Mouse (Mus musculus) heart, embryonic 12.5 days (tissue): Measurements from ENCODE around the gene Erbb3. TPM values are rescaled to one million over a fixed set of nuclear protein-coding genes. Genes with fewer than 3 reads are reported as not detected.
"Not testable (repeated sequence)": the region's sequence is repeated elsewhere in the genome, so short reads cannot be mapped to it uniquely, and the experiment has no call there.

Experiments used
- ATAC-seq: fragments of 200-750 bp; cut with Nextera tagmentation; 2 replicates; pipeline ENCODE4 v1.8.0; 2017; ENCODE audit warnings: moderate TSS enrichment, moderate library complexity; ENCODE audit not compliant: insufficient number of reproducible peaks, low FRiP score
- H3K27ac ChIP-seq: fragments of 300-500 bp; sonication (generic); 2 replicates; pipeline ENCODE4 v1.5.1; 2016; ENCODE audit warnings: mild to moderate bottlenecking, moderate library complexity; ENCODE audit not compliant: poor library complexity, severe bottlenecking
- H3K27me3 ChIP-seq: fragments of 300-500 bp; sonication (generic); replicated peaks from 2 replicates; pipeline ENCODE4 v1.6.1; 2016; ENCODE audit warnings: mild to moderate bottlenecking, moderate library complexity
- H3K36me3 ChIP-seq: fragments of 300-500 bp; sonication (generic); 2 replicates; pipeline ENCODE4 v1.6.1; 2016; ENCODE audit warnings: mild to moderate bottlenecking, moderate library complexity
- H3K4me1 ChIP-seq: fragments of 300-500 bp; sonication (generic); replicated peaks from 2 replicates; pipeline ENCODE4 v1.6.1; 2016; ENCODE audit warnings: mild to moderate bottlenecking
- H3K4me2 ChIP-seq: fragments of 300-500 bp; sonication (generic); 2 replicates; pipeline ENCODE4 v1.6.1; 2016; ENCODE audit warnings: mild to moderate bottlenecking, moderate library complexity
- H3K4me3 ChIP-seq: fragments of 300-500 bp; sonication (generic); 2 replicates; pipeline ENCODE4 v1.5.1; 2016; ENCODE audit warnings: mild to moderate bottlenecking
- H3K9ac ChIP-seq: fragments of 300-500 bp; sonication (generic); 2 replicates; pipeline ENCODE4 v1.6.1; 2016; ENCODE audit warnings: mild to moderate bottlenecking, moderate library complexity
- H3K9me3 ChIP-seq: fragments of 300-500 bp; sonication (generic); replicated peaks from 2 replicates; pipeline ENCODE4 v1.6.1; 2016; ENCODE audit warnings: mild to moderate bottlenecking, moderate library complexity
- WGBS: fragments of 180-500 bp; shearing (Covaris S2); methylation state at CpG from one replicate; pipeline ENCODE4 v1.1.7; 2016; 5-methylcytosine and 5-hydroxymethylcytosine counted together
- polyA plus RNA-seq: library from polyadenylated mRNA; unstranded; fragments of >200 nt; fragmentation: Nextera tagmentation; extraction: Ambion mirVana; gene quantifications from 2 replicates; pipeline ENCODE4 v1.2.1, GENCODE M21; 2016

The Erbb3 gene
- polyA plus RNA-seq, 1 experiment from 2014 or later, result 7.6 TPM

- ATAC-seq, result no peak
- H3K27ac ChIP-seq, result no peak overlapping the region
- H3K27me3 ChIP-seq, result no peaks in the 10 kb centered on the region
- no peaks in the 10 kb centered on the region for H3K4me1 ChIP-seq
- H3K9me3 ChIP-seq, result no peaks in the 10 kb centered on the region
- no peak overlapping the region for H3K4me2 ChIP-seq
- H3K36me3 ChIP-seq, result peaks cover 46% of the 10 kb centered on the region
- no peak overlapping the region for H3K4me3 ChIP-seq
- H3K9ac ChIP-seq, result no peak overlapping the region
These were observed 33.2 kb downstream of the Erbb3 start for GRCm38 (mm10) chr10:128556286-128556685.

- WGBS, result 68% methylated on average over 1 of the region's 1 CpGs
- H3K27ac ChIP-seq, H3K9me3 ChIP-seq, H3K4me2 ChIP-seq, H3K9ac ChIP-seq, H3K27me3 ChIP-seq, H3K4me1 ChIP-seq, ATAC-seq, H3K4me3 ChIP-seq: not testable (repeated sequence)
- H3K36me3 ChIP-seq, result peaks cover 40% of the 10 kb centered on the region
These were observed 33.9 kb downstream of the Erbb3 start for GRCm38 (mm10) chr10:128555567-128555966.

GRCm38 (mm10) chr10:128550144-128550823 is 39.2 kb downstream of the Erbb3 start:
- not testable (repeated sequence) for ATAC-seq, H3K27me3 ChIP-seq, H3K4me1 ChIP-seq, H3K36me3 ChIP-seq, H3K9ac ChIP-seq, H3K9me3 ChIP-seq, H3K4me2 ChIP-seq, H3K27ac ChIP-seq, H3K4me3 ChIP-seq
- WGBS, result 75% methylated on average over 11 of the region's 11 CpGs

GRCm38 (mm10) chr10:128549682-128550057 is 39.8 kb downstream of the Erbb3 start:
- ATAC-seq, H3K4me3 ChIP-seq: not testable (repeated sequence)

GRCm38 (mm10) chr10:128548947-128549681 is 40.3 kb downstream of the Erbb3 start, which contains the start of gene Rpl41:
Rpl41 (minus strand) TSS chr10:128549305.
- peak within 1 kb of the TSS; percentile 91 for H3K9ac ChIP-seq
- ATAC-seq, result peak; percentile 90
- under 1% methylated on average over 31 of the region's 31 CpGs for WGBS

More at GRCm38 (mm10) chr10:128549682-128550057, 39.8 kb downstream of the Erbb3 start:
- not testable (repeated sequence) for H3K27ac ChIP-seq, H3K27me3 ChIP-seq, H3K36me3 ChIP-seq, H3K9me3 ChIP-seq, H3K4me1 ChIP-seq
- 0 out of 2 replicates have a peak overlapping the region, but pooled peaks have one; percentile 16 for H3K4me2 ChIP-seq
- H3K9ac ChIP-seq, result 0 out of 2 replicates have a peak overlapping the region, but pooled peaks have one; percentile 18
- WGBS, result 70% methylated on average over 6 of the region's 6 CpGs

GRCm38 (mm10) chr10:128548051-128548791 is 41.2 kb downstream of the Erbb3 start:
- Histone ChIP-seq H3K36me3 (peaks cover 24% of the 10 kb centered on the region), H3K27ac (peak overlapping the region; percentile 96), H3K4me3 (peak overlapping the region; percentile 70), H3K4me2 (peak overlapping the region; percentile 93), H3K4me1 (peaks cover 20% of the 10 kb centered on the region), H3K9ac (peak overlapping the region; percentile 91)
- not testable (repeated sequence) for H3K9me3 ChIP-seq, ATAC-seq, H3K27me3 ChIP-seq
- WGBS, result under 1% methylated on average over 30 of the region's 30 CpGs

More at GRCm38 (mm10) chr10:128548947-128549681, 40.3 kb downstream of the Erbb3 start, which contains the start of gene Rpl41:
- Histone ChIP-seq H3K27ac (peak within 1 kb of the TSS; percentile 95), H3K4me1 (peaks cover 11% of the 10 kb centered on the region), H3K9me3 (no peaks in the 10 kb centered on the region), H3K36me3 (peaks cover 15% of the 10 kb centered on the region), H3K27me3 (no peaks in the 10 kb centered on the region), H3K4me3 (peak within 1 kb of the TSS; percentile 70), H3K4me2 (peak within 1 kb of the TSS; percentile 93)

- Histone ChIP-seq H3K27ac (peak within 1 kb of the TSS; percentile 96), H3K9ac (peak within 1 kb of the TSS; percentile 91), H3K9me3 (no peaks in the 10 kb centered on the region), H3K4me2 (peak within 1 kb of the TSS; percentile 93), H3K4me1 (peaks cover 25% of the 10 kb centered on the region), H3K36me3 (peaks cover 32% of the 10 kb centered on the region), H3K4me3 (peak within 1 kb of the TSS; percentile 70), H3K27me3 (no peaks in the 10 kb centered on the region)
- under 1% methylated on average over 50 of the region's 50 CpGs for WGBS
- ATAC-seq, result peak; percentile 91
These were observed 42.0 kb downstream of the Erbb3 start, which contains the start of gene Zc3h10 for GRCm38 (mm10) chr10:128547361-128548032. Zc3h10 (minus strand) TSS chr10:128547774.

GRCm38 (mm10) chr10:128546787-128547186 is 42.7 kb downstream of the Erbb3 start:
- H3K27me3 ChIP-seq, result no peaks in the 10 kb centered on the region
- H3K9me3 ChIP-seq, result no peaks in the 10 kb centered on the region
- H3K4me1 ChIP-seq, result peaks cover 25% of the 10 kb centered on the region
- no peak for ATAC-seq
- H3K9ac ChIP-seq, result peak overlapping the region; percentile 83
- peak overlapping the region; percentile 70 for H3K4me3 ChIP-seq
- peak overlapping the region; percentile 93 for H3K4me2 ChIP-seq
- peaks cover 38% of the 10 kb centered on the region for H3K36me3 ChIP-seq
- peak overlapping the region; percentile 96 for H3K27ac ChIP-seq
- WGBS, result 20% methylated on average over 7 of the region's 7 CpGs

GRCm38 (mm10) chr10:128546361-128546760 is 43.1 kb downstream of the Erbb3 start:
- peak overlapping the region; percentile 93 for H3K4me2 ChIP-seq
- H3K4me3 ChIP-seq, result peak overlapping the region; percentile 70
- peaks cover 40% of the 10 kb centered on the region for H3K36me3 ChIP-seq
- H3K27me3 ChIP-seq, result no peaks in the 10 kb centered on the region
- no peak for ATAC-seq
- peak overlapping the region; percentile 83 for H3K9ac ChIP-seq
- WGBS, result 11% methylated on average over 4 of the region's 4 CpGs
- no peaks in the 10 kb centered on the region for H3K9me3 ChIP-seq
- peaks cover 25% of the 10 kb centered on the region for H3K4me1 ChIP-seq
- H3K27ac ChIP-seq, result peak overlapping the region; percentile 96; the same call in 1 of the 2 replicates

GRCm38 (mm10) chr10:128545570-128545898 is 43.9 kb downstream of the Erbb3 start:
- H3K4me2 ChIP-seq, result no peak overlapping the region
- 87% methylated on average over 3 of the region's 3 CpGs for WGBS
- peaks cover 25% of the 10 kb centered on the region for H3K4me1 ChIP-seq
- H3K9ac ChIP-seq, result no peak overlapping the region; the same call in 1 of the 2 replicates
- peaks cover 44% of the 10 kb centered on the region for H3K36me3 ChIP-seq
- no peaks in the 10 kb centered on the region for H3K9me3 ChIP-seq
- no peak for ATAC-seq
- H3K4me3 ChIP-seq, result no peak overlapping the region
- H3K27ac ChIP-seq, result no peak overlapping the region
- H3K27me3 ChIP-seq, result no peaks in the 10 kb centered on the region
